Mouse (Mus musculus): ENCODE measurements around the gene Ubxn6. TPM values are rescaled to one million over a fixed set of nuclear protein-coding genes. Genes with fewer than 3 reads are reported as not detected.

Ubxn6 gene
- polyA plus RNA-seq (2012; rRNA removed) = 59.3 and 69.3 TPM in 2 replicates

DNA sequence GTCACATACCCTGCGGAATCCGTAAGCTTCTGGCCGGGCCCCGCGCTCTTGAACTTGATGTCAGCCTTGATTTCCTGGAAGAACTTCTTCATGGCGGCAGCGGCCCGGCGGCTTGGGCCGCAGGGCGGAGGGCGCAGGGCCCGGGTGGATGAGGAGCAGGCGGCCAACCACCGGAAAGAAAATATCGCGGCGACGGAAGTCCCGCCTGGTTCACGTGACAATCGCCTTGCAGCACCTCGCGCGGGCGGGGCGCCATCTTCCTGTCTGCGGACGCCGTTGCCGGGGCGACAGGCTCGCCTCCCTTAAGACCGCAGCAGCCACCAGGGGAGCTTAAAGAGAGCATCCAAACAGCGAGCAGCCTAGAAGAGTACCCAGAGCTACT, at the start of gene Ubxn6:
TSS of gene Ubxn6 (minus strand) at position 202 of the 382 bp plus-strand sequence.
- no peak for TF ChIP-seq CTCF (IDR thresholded peaks at IDR 0.05; ENCODE audit: insufficient read depth, low read length)
- TF ChIP-seq POLR2A (IDR thresholded peaks at IDR 0.05; ENCODE audit: borderline replicate concordance, extremely low read depth, low read depth, low read length) = peak; percentile 17; the same call in 1 of the 2 replicates
- DNase-seq = peak; percentile 94
- under 1% methylated on average over 35 of the region's 35 CpGs for WGBS
- Histone ChIP-seq H3K4me3 (replicated peaks; ENCODE audit: extremely low read depth, low read depth, low read length) (peak within 1 kb of the TSS; percentile 68), H3K4me1 (ENCODE audit: control insufficient read depth, insufficient read depth, low read length) (peaks cover 7% of the 10 kb centered on the region)

DNA sequence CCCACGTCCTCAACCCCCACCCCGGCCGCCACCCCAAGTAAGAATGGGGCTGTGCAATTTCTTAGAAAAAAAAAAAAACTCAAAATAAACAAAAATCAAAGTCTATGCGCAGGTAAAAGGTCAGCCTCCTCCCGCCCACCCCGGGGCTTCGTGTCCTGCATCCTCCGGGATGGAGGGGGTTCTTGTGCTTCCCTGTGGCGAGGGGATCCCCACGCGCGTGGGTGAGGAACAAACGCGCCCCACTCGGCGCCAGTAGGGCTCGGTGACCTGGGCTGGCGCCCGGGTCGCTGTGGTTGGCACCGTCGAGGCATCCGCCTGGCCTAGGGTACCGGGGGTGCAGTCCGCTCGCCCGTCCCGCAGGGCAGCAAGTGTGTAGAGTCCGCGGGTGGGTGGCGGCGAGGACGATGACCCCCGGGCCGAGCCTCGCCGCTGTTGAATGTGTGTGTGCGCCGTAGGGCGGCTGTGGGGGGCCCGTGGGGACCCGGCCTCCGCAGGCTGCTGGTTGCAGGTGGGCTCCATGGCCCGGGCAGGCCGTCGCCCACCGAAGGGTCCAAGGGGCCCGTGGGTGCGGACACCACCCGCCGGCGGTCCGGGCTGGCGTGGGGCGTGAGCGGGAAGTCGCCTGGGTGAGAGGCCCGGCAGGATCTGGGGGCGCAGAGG, 49.0 kb upstream of the Ubxn6 start:
- 51% methylated on average over 59 of the region's 59 CpGs for WGBS
- Histone ChIP-seq H3K4me1 (ENCODE audit: control insufficient read depth, insufficient read depth, low read length) (0 out of 2 replicates have a peak, but pooled peaks cover 2% of the 10 kb centered on the region), H3K4me3 (replicated peaks; ENCODE audit: extremely low read depth, low read depth, low read length) (no peak overlapping the region)
- no peak for TF ChIP-seq CTCF (IDR thresholded peaks at IDR 0.05; ENCODE audit: insufficient read depth, low read length)
- no peak for TF ChIP-seq POLR2A (IDR thresholded peaks at IDR 0.05; ENCODE audit: borderline replicate concordance, extremely low read depth, low read depth, low read length)
- no peak for DNase-seq

DNA sequence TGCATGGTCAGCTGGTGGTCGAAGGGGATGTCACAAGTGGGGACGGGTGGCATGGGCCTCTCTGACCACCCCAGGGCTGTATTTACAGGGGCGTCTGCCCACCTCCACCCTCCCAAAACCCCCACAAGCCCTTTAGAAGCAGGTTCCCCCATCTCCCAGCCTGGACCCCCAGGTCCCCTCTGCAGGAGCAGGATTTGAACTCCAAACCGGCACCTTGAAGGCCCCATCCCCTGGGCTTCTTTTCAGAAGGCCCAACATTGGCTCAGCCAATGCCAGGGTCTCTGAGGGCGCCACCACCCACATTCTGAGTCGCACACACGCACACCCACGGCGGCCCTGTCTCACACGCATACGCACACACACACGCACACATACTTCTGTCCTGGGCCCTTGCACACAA, 48.3 kb upstream of the Ubxn6 start:
- TF ChIP-seq CTCF (IDR thresholded peaks at IDR 0.05; ENCODE audit: insufficient read depth, low read length) (no peak), POLR2A (IDR thresholded peaks at IDR 0.05; ENCODE audit: borderline replicate concordance, extremely low read depth, low read depth, low read length) (no peak)
- Histone ChIP-seq H3K4me3 (replicated peaks; ENCODE audit: extremely low read depth, low read depth, low read length) (no peak overlapping the region), H3K4me1 (ENCODE audit: control insufficient read depth, insufficient read depth, low read length) (0 out of 2 replicates have a peak, but pooled peaks cover 2% of the 10 kb centered on the region)
- no peak for DNase-seq
- WGBS = 94% methylated on average over 12 of the region's 12 CpGs

DNA sequence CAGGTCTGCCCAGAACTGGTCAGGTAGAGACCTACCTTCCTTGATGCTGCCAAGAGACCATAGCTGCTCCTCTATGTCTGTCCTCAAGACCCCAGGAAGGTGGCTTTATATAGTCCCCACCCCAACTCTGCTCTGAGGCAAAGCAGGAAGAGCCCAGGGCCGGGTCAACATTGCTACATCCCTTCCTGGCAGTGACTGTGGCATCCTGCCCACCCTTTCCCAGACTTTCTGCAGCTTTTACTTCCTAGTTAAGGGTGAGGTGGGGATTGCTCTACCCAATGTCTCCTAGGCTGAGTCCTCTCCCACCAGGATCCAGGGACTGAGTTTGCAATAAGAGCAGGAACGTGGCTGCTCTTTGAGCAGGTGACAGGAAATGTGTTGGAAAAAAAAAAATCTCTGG, 47.0 kb upstream of the Ubxn6 start, which contains the start of gene Lrg1:
TSS of gene Lrg1 (minus strand) at position 176 of the 400 bp plus-strand sequence.
- 0 out of 2 replicates have a peak, but pooled peaks cover 2% of the 10 kb centered on the region for H3K4me1 ChIP-seq (ENCODE audit: control insufficient read depth, insufficient read depth, low read length)
- WGBS = 25% methylated on average over 2 of the region's 2 CpGs
- no peak for TF ChIP-seq CTCF (IDR thresholded peaks at IDR 0.05; ENCODE audit: insufficient read depth, low read length)
- peak; percentile 30; the same call in 1 of the 2 replicates for TF ChIP-seq POLR2A (IDR thresholded peaks at IDR 0.05; ENCODE audit: borderline replicate concordance, extremely low read depth, low read depth, low read length)
- H3K4me3 ChIP-seq (replicated peaks; ENCODE audit: extremely low read depth, low read depth, low read length) = peak within 1 kb of the TSS; percentile 33
- peak; percentile 34 for DNase-seq

DNA sequence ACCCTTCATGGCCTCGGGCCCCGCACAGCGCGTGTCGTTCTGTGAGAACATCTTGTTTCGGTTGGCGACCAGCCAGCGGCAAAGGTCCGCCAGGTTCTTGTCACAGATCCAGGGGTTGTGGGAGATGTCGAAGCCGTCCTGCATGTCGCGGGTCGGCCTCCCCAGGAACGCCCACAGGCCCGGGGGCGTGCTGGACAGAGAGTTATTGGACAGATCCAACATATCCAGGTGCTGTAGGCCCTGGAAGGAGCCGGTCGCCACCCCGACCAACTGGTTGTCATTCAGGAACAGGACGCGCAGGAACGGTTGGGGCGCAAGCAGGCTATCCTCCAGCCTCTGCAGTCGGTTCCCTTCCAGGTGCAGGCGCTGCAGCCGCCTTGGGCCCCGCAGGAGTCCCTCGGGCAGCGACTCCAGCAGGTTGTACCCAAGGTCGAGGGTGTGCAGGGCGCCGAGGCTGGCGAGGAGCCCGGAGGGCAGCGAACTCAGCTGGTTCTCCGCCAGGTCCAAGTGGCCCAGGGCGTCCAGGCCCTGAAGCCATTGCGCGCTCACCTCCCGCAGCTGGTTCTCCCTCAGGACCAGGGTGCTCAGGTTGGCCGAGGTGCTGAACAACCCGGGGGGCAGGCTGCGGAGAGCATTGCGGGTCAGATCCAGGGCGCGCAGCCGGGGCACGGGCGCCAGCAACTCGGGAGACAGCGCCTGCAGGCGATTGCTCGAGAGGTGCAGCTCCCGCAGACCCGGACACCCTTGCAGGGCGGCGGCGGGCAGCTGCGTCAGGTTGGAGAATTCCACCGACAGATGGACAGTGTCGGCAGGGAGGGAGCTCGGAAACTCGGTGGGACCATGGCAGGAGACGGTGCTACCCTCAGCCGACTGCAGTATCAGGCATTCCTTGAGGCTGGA, 45.4 kb upstream of the Ubxn6 start:
- 3% methylated on average over 66 of the region's 66 CpGs for WGBS
- Histone ChIP-seq H3K4me3 (replicated peaks; ENCODE audit: extremely low read depth, low read depth, low read length) (peak overlapping the region; percentile 43), H3K4me1 (ENCODE audit: control insufficient read depth, insufficient read depth, low read length) (0 out of 2 replicates have a peak, but pooled peaks cover 2% of the 10 kb centered on the region)
- DNase-seq = peak; percentile 66
- TF ChIP-seq POLR2A (IDR thresholded peaks at IDR 0.05; ENCODE audit: borderline replicate concordance, extremely low read depth, low read depth, low read length) = no peak
- no peak for TF ChIP-seq CTCF (IDR thresholded peaks at IDR 0.05; ENCODE audit: insufficient read depth, low read length)

DNA sequence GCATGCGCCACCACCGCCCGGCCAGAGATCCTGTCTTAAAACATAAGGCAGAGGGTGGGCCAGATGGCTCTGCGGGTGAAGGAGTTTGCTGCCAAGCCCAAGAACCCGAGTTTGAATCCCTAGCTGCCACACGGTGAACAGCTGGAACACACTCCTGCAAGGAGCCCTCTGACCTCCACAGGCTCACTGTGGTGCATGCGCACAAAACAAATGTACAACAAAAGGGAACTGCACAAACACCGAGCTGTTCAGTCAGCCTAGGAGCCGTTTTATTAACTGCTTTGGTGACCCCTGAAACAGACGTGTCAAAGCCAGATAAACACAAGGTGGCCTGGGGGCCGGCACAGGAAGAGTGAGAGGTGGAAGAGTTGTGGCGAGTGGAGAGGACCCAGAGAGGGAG, 44.6 kb upstream of the Ubxn6 start:
- 32% methylated on average over 12 of the region's 12 CpGs for WGBS
- 0 out of 2 replicates have a peak, but pooled peaks cover 2% of the 10 kb centered on the region for H3K4me1 ChIP-seq (ENCODE audit: control insufficient read depth, insufficient read depth, low read length)
- no peak for DNase-seq
- H3K4me3 ChIP-seq (replicated peaks; ENCODE audit: extremely low read depth, low read depth, low read length) = peak overlapping the region; percentile 4
- TF ChIP-seq CTCF (IDR thresholded peaks at IDR 0.05; ENCODE audit: insufficient read depth, low read length) (no peak), POLR2A (IDR thresholded peaks at IDR 0.05; ENCODE audit: borderline replicate concordance, extremely low read depth, low read depth, low read length) (no peak)

DNA sequence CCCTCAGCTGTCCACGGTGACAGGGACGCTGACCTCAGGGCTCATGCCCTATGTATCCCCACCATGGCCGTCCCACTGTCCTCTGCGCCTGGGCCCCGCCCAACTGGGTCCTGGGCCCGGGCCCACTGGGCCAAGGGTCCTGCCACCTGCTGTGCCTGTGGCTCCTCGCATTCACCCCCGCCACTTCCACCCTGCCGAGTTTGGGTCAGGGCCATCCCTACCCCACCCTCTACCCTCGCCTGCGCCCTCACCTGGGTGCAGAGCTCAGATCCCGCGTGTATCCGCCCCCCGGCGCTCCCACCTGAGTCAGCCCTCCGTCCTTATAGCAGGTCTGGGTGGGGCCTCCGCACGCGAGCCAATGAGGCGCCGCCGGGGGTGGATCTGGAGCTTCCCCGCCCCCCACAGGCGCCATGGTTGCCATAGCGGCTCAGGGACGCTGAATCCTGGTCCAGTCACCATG, 42.5 kb upstream of the Ubxn6 start, which contains the start of gene Plin5:
TSS of gene Plin5 (minus strand) at position 346 of the 460 bp plus-strand sequence.
- TF ChIP-seq POLR2A (IDR thresholded peaks at IDR 0.05; ENCODE audit: borderline replicate concordance, extremely low read depth, low read depth, low read length) = no peak
- no peak for TF ChIP-seq CTCF (IDR thresholded peaks at IDR 0.05; ENCODE audit: insufficient read depth, low read length)
- 0 out of 2 replicates have a peak, but pooled peaks cover 2% of the 10 kb centered on the region for H3K4me1 ChIP-seq (ENCODE audit: control insufficient read depth, insufficient read depth, low read length)
- DNase-seq = peak; percentile 36
- 2% methylated on average over 27 of the region's 27 CpGs for WGBS
- H3K4me3 ChIP-seq (replicated peaks; ENCODE audit: extremely low read depth, low read depth, low read length) = no peak within 1 kb of the TSS

DNA sequence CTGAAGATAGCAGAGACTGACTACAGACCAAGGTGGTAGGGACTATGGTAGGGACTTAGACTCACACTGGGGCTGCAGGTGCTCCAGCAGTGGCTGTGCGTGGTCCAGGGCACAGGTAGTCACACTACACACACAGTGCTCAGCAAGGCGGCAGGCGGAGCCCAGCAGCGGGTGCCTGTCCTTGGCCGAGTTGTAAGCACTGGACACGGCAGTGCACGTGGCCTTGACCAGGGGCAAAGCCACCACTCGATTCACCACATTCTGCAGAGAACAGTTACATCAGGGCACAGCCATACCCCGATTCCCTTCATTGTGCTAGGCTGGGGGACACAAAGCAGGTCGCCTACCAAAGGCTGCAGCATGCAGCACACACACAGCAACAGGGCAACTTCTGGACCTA, 41.4 kb upstream of the Ubxn6 start:
- Histone ChIP-seq H3K4me3 (replicated peaks; ENCODE audit: extremely low read depth, low read depth, low read length) (no peak overlapping the region), H3K4me1 (ENCODE audit: control insufficient read depth, insufficient read depth, low read length) (0 out of 2 replicates have a peak, but pooled peaks cover 2% of the 10 kb centered on the region)
- DNase-seq = no peak
- 68% methylated on average over 10 of the region's 10 CpGs for WGBS
- TF ChIP-seq CTCF (IDR thresholded peaks at IDR 0.05; ENCODE audit: insufficient read depth, low read length) (no peak), POLR2A (IDR thresholded peaks at IDR 0.05; ENCODE audit: borderline replicate concordance, extremely low read depth, low read depth, low read length) (no peak)

DNA sequence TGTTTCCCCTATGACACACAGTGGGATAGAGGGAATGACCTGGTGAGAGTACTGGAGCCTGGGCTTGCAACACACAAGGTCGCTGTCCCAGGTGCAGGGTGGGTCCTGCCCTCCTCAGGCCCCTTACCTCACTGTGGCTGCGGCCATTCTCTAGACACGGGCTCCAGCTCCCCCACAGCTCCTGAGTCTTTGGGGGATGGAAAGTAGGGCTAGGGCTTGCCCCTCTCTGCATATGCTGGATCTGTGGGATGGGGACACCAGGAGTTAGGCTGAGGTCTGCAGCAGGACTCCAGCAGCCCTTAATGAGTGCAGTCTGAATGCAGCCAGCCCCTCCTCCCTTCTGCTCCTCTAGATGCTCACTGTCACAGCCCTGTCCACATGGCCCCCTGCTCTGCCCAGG, 37.9 kb upstream of the Ubxn6 start:
- no peak for DNase-seq
- TF ChIP-seq CTCF (IDR thresholded peaks at IDR 0.05; ENCODE audit: insufficient read depth, low read length) = no peak
- TF ChIP-seq POLR2A (IDR thresholded peaks at IDR 0.05; ENCODE audit: borderline replicate concordance, extremely low read depth, low read depth, low read length) = no peak
- Histone ChIP-seq H3K4me3 (replicated peaks; ENCODE audit: extremely low read depth, low read depth, low read length) (no peak overlapping the region), H3K4me1 (ENCODE audit: control insufficient read depth, insufficient read depth, low read length) (no peaks in the 10 kb centered on the region)
- WGBS = 72% methylated on average over 3 of the region's 3 CpGs
